Mouse (Mus musculus): ENCODE measurements around the gene Zfp786.

Gene Zfp786

DNA sequence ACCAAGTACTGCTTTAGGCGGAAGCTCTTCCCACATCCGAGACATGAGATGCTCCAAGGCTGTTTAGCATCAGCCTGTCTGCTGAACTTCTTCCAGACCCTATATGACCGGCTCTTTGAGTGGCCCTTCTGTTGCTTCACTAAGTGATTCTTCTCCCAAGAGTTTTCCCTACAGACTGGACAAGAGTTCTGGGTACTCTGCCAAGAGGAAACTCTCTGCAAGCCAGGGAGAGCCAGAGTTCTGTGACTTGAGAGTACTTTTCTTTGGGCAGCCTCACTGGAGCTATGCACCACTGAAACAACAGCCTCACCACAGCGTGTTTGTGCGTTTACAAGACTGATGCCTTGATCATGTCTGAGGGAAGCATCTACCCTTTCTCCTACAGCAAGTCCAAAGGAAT is 9.4 kb downstream of the Zfp786 start:
- no peak for DNase-seq (ENCODE audit: low spot score)

DNA sequence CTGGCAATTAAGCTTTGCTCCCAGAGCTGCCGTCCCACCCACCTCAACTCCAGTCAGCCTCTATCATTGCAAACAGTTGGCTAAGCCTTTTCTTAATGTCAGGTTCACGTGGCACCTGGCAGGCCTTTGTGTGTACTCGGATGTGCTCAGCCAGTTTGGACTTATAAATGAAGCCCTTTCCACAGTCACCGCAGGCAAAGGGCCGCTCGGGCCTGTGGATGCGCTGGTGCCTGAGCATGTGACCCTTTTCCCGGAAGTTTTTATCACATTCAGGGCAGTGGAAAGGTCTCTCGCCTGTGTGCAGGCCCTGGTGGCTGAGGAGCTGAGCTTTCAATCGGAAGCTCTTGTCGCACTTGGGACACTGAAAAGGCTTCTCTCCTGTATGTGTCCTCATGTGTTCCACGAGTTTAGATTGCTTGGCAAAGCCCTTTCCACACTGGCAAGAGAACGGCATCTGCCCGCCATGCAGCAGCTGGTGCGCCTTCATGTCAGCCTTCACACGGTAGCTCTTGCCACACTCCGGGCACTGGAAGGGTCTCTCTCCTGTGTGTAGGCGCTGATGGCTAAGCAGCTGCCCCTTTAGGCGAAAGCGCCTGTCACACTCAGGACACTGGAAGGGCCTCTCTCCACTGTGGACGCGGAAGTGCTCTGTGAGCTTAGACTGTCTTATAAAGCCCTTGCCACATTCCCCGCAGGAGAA is 10.9 kb downstream of the Zfp786 start:
- DNase-seq (ENCODE audit: low spot score): no peak

DNA sequence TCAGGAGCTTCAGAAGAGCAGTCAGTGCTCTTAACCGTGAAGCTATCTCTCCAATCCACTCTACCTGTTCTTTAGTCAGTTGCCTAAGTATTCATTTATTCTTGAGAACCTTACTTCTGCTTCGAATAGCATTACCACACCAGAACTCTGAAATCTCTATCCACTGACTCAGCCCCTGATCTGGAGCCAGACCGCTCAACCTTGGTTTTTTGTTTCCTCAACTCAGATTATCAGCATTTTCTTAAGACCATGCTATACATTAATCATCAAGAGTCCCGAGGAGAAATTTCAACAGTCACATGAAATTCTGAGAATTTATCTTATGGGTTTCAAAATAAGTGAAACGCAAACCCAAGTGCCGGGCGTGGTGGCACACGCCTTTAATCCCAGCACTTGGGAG is 11.9 kb downstream of the Zfp786 start:
- no peak for DNase-seq (ENCODE audit: low spot score)

DNA sequence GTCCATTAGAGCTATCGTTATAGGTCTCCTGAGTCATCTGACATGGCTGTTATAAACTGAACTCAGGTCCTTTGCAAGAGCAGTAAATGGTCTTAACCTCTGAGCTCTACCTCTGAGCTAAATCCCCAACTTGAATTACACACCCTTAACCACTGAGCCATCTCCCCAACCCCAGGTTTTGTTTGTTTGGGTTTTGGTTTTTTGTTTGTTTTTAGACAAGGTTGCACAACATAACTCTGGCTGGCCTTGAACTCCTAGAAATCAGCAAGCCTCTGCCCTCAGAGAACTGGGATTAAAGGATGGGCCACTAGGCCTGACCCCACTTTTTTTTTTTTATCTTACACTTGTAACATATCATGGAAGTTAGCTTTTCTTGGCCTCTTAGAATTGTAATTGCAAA is 14.5 kb downstream of the Zfp786 start:
- DNase-seq (ENCODE audit: low spot score): no peak

DNA sequence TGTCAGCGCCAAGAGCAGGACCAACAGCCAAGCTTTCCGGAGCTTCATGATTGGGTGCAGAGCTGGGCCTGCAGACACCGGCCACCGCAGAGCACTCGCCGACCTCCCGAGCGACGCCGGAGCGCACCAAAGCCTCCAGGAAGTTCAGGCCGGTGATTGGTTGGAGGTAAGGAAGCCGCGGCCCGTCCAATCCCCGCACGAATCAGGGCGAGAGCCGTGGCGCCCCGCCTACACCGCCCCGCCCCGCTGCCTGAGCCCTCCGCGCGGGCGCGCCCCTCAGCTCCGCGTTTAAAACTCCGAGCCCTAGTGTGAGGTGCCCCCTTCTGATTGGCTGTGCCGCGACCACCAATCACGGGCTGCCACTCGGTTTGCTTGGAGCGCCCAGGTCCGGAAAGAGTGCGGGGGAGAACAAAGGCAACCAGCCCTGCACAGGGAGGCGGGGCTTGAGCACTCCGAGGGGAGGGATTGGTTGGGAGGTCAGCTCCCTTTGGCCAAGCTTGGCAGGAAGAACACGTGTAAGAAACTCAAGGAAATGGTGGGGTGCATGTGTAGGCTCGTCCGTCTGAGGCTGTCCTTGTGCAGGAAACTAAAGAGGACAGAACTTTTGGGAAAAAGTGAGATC is 17.3 kb downstream of the Zfp786 start, which contains the start of gene Pdia4:
Gene Pdia4, minus strand, starts transcription at position 174 of the 622 bp plus-strand sequence.
- peak; percentile 98 for DNase-seq (ENCODE audit: low spot score)

DNA sequence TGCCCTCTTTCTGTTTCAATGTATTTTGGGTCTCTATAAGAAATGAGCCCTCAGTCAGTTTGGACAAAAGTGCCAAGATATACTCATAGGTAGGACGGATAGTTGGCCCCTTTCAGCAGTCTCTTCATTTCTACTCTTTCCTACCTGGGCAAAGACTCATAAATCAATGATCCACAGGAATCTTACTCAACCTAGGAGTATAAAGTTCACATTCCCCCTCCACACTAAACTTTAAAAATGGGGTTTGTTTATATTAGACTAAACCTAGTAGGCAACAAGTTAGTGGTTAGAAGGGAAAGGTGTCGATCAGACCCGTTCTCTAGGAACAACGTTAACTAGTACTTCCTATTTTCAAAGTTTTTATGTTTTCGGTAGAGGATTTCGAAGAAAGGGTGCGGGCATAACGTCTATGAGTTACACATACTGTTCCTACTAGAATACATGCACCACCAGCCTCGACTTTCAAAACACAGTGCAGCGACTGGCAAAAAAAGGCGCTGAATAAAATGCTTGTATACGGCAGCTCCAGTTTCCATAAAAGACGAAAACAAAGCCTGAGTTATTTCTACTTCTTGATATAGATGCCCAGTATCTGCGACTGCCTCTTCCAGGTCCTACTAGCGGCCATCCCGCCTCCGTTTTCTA is 18.3 kb downstream of the Zfp786 start:
- DNase-seq (ENCODE audit: low spot score): no peak

DNA sequence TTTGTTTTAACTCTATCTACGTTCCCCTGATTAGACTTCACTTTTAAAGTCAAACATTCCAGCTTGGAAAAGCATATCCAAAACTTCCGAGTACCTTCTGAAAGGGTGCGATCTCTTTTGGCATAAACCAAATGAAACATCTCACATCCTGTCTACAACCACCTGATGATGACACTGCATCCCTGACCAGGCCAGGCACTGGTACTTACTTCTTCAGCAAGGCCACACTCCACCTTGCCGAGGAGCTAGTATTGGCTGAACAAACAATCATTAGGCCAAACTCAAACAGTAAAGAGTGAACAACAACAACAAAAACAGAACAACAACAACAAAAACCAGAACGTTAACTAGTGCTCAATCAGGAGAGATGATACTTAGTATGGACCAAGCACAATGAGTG is 19.3 kb downstream of the Zfp786 start:
- no peak for DNase-seq (ENCODE audit: low spot score)

DNA sequence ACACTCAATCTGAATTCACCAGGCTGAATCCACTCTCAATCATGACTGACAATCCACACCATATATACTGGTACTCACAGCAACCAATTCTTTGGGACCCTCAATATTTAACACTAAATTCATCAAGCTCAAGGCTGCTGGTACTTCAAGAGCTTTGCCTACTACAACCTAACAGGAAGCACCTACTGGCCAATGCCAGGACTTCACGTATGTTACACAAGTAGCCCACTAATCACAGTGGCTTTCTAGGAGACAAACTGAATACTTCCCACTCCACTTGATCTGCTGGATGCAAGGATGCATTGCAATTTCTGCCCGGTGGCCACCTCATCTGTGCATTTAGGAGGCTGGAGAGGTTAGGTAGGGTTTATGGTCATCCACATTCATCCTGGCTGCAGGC is 20.5 kb downstream of the Zfp786 start:
- DNase-seq (ENCODE audit: low spot score): no peak

DNA sequence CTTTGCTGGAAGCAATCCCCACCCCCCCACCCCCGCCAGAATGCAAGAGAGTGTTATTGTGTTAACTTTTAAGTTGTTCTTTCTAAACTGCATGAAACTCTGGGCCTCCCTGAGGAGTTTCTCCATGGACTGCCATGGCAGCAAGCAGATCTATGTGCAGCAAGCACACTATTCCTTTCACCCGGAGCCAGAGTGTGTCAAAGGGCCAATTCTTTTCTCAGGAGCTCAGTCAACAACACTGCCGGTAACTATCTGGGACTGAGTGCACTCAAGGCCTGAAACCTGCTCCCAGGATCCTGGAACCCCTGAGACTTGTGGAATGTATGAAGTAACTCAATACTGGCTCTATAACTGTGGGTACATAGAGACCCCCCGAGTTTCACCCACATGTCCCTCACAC is 21.6 kb downstream of the Zfp786 start:
- DNase-seq (ENCODE audit: low spot score): no peak

DNA sequence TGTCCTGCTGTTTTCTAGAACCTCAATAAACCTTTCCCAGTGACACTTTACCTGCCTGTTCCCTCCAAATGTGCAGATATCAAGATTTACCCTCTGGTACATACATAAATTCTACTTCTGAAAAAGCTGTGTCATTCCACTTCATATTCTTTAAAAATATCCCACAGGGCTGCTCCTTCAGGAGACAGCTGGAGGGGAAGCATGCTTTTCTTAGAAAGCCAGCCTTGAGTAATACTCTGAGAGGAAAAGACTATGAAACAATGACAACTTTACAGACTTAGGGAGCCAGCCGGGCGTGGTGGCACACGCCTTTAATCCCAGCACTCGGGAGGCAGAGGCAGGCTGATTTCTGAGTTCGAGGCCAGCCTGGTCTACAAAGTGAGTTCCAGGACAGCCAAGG is 22.1 kb downstream of the Zfp786 start:
- no peak for DNase-seq (ENCODE audit: low spot score)

DNA sequence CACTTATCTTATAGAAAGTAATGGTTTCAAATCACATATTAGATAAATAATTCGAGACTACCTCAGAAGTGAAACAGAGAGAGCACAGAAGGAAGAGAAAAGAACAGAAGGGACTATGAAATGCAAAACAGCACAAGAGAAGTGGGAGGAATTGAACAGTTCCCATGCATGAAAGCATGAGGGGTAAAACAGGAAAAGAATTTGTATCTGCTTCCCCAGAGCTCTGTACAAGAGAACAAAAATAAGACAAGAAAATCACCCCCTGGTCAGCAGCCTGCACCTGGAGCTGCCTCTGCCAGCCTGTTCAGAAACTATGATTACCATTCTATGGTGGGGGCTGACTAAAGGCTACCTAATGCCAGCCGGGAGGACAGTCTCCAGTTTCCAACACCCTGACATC is 23.2 kb downstream of the Zfp786 start:
- DNase-seq (ENCODE audit: low spot score): no peak

DNA sequence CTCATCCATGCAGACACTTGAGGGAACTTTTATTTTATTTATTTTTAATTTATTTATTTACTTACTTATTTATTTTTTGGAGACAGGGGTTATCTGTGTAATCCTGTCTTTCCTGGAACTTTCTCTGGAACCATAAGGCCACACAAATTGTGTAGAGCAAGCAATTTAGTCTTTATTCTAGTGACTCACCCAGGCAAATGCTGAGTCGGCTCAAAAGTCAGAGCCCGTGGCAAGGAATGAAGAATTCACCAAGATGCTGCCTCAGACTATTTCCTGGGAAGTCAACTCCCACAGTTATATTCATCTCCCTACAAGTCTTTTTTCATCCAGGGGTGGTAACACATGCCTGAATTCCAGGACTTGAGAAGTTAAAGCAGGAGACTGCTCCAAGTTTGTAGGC is 25.1 kb downstream of the Zfp786 start:
- DNase-seq (ENCODE audit: low spot score): no peak

DNA sequence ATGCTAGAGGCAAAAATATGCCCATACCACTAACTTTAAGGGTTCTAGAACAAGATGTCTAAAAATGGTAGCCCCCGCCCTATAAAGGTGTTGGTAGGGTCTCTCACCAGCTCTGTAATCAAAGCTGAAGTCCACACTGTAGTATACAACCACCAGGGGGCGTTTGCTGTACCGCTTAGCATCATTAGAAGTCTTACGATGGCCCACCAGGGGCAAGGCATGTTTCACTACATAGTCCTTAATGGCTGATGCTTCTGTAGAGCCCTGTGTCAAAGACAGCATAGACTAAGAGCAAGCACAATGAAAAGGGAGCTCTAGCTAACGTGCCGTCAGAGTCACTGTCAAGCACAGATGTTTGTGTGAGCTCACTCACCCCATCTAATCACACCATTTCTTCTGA is 31.6 kb downstream of the Zfp786 start:
- DNase-seq (ENCODE audit: low spot score): peak; percentile 66

DNA sequence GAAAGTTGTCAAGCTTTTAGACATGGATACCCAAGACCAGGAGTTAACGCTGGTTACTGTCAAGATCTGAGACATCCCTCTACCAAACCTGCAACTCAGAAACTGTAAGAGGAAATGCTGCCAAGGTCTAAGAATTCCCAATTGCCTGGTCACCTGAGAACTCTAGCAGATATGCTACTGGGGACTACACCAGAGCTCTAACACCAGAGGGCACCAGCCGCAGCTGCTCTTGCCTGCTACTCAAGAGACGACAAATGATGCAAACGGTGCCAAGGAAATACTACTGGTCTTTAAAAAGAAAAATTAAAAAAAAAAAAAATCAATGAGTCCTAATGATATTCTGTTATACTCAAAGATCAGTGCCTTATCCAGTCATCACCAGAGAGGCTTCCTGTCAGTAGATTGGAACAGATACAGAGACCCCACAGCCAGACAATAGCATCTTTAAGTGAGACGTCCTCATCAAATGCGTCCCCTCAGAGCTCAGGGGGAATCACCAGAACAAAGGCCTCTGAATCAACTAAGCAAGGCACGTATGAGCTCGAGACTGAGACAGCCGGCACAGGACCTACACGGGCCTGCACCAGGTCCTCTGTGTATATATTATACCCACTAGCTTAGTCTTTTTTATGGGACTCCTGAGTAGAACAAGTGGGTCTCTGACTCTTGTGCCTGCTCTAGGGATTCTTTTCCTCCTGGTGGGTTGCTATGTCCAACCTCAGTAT is 36.4 kb downstream of the Zfp786 start:
- peak; percentile 54 for DNase-seq (ENCODE audit: low spot score)

DNA sequence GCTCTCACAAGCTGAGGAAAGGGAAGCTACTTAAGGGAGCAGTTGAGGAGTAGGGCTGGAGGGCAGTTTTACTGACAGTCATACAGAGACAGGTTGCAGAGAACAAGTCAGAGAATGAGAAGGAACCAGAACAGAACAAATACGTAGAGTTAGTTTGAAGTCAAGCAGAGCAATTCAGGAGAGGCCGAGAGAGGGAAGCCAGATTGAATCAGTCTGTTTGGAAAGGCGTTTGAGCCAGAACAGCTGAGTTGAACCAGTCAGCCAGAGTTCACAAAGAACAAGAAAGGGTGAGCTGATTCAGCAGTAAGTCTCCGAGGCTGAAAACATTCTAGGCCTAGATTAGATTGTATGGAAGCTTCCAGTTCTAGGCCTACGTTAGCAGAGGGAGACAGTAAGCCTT is 37.4 kb downstream of the Zfp786 start:
- DNase-seq (ENCODE audit: low spot score): no peak

DNA sequence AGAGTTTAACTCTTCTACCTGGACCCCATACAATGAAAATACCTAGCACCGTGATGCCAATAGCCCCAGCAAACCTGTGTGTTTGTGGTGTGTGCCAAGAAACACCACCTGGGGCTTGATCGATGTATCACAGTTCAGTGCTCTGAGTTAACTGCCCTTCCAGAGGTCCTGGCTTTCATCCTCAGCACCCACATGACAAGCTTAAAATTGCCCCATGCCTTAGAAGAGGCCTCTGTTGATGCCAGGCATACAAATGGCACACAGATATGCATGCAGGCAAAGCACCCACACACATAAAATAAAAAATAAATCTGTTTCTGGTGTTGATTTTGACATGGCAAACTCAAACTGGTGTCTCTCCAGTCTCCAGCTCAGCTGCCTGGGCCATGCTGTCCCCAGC is 38.1 kb downstream of the Zfp786 start:
- DNase-seq (ENCODE audit: low spot score): no peak

DNA sequence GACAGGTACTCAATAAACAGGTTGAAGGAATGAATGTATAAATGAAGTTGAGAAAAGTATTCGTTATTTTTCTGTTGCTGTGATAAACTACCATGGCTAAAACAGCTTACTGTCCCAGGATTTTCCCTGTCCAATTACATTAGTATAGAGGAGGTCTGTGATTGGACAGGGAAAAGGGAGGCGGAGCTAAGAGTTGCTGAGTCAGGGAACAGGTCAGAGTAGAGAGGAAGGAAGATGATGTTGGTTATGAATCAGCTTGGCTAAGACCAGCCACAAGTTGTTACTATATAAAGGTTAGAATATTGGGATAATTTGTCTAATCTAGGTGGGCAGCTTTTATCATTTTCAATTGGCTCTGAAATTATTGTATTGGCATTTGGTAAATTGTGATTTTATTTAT is 39.9 kb downstream of the Zfp786 start:
- DNase-seq (ENCODE audit: low spot score): no peak

DNA sequence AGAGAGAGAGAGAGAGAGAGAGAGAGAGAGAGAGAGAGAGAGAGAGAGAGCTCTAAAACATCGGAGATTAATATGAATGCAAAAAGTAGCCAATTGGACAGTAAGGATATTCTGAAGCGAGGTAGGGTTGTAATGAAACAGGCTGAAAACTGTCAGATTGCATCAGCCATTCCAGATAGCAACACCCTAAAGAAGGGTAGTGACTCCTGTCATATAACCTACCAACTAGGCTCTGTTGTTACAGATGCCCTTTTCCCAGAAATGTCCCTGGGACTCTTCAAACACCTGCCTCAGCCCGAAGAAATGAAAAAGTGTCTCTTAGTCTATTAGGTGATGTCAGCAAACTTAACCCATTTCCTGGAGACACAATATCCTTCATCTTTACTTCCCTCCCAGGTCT is 41.8 kb downstream of the Zfp786 start:
- DNase-seq (ENCODE audit: low spot score): no peak

DNA sequence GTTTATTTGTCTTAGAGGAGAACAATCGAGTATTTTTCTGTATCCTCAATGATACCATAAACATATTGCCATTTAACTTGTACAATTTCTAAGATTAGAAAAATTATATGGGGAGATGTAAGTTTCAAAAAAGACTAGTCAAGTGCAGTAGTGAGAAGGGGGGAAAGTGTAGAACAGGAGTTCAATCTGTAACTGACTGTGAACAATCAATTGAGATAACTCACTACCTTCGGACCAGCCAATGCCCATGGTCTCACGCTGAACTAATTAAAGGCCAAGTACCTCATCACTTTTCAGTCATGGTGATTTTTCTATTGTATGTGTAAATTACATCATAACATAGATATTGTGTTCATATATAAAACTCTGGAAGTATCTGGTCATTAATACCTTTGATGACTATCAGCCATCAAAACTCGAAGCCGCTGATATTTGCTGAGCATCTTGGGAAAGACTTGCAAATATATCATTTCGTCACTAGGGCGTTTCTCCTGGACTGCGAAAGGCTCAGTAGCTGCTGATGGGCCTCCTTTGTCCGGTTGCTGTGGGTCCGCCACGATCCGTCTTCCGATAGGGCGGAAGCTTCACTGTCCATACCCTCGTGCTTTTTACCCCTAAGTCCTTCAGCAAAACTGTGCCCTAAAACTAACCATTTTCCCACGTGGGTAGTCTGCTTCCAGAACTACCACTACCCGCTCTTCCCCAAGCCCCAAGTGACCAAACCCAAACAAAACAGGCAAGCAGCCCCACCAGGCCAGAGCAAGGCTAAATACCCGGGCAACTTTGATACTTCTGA is 42.5 kb downstream of the Zfp786 start:
- DNase-seq (ENCODE audit: low spot score): peak; percentile 76

DNA sequence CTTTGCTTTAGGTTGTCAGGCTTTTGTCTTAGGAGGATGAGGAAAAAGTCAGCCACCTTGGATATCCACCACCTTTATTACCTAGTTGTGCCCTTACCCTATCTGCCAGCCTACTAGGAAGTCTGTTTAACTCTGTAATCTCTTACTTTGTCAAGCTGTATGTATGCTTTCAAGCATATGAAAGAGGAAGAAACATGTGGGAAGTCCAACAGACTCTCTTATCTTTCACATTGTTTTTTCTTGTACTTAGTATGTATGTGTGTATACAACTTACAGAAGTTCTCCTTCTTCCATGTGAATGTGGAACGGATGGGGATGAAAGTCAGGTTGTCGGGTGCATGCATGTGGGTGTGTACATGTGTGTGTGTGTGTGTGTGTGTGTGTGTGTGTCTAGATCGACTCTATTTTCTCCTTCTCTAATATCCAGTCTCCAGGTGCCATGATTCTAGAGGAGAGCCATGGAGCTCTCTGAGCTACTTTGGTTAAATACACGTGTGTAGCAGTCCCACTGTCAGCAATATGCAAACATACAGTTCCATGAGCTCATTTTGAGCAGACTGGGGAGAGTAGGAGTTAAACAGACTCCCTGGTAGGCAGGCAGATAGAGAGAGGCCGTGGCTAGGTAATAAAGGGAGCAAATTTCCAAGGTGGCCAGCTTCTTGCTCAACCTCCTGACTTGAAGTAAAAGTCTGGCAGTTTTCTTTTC is 45.8 kb downstream of the Zfp786 start:
- no peak for DNase-seq (ENCODE audit: low spot score)
